Mouse (Mus musculus): ENCODE results near the gene Gpr19. TPM values are rescaled to one million over a fixed set of nuclear protein-coding genes. Genes with fewer than 3 reads are reported as not detected.

The Gpr19 gene
- 4.6 and 4.8 TPM in 2 replicates for polyA plus RNA-seq (2015; fragmentation: Nextera tagmentation; extraction: Ambion mirVana)

DNA sequence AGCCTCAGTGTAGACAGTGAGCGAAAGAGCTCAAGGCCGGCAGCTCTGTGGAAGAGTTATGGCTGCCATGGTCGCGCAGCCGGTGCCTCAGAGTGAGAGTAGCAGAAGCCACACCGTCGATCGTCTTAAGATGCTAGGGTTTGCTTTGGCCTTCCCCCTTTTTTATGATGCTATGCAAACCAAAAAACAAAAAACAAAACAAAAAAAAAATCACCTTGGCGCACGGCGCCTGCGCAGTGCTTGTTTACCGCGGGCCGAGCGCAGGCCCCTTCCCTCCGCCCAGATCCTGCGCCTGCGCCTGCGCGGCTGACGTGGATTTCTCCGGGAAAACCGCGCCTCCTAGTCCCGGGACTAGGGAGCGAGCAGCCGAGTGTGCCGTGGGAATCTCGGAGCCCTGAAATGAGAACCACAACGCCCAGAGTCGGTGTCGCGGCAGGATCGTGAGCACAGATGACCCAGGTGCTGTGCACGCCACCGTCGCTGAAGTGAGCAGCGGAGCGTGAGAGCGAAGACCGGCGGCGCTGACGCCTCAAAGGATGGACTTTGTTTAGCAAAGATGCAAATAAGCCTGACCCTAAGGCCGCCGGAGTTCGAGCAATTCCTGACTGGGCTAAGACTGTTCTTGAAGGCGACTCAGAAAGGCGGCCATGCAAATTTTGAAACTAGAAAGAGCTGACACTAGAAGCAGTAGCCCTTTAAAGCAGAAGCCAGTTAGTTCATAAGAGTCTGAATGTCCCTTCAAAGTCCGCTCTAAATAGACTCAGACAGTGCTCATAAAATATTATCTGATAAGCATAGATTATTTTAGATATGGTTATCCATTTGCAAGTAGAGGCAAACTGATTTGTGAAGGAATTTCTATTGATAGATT, at the start of gene Gpr19:
TSS of gene Gpr19 (minus strand) at position 484 of the 871 bp plus-strand sequence.
- ATAC-seq (peak; percentile 93), DNase-seq (peak; percentile 91)
- Histone ChIP-seq H3K27me3 (ENCODE audit: insufficient read depth, low read length) (no peaks in the 10 kb centered on the region), H3K4me2 (ENCODE audit: low read depth, low read length) (peak within 1 kb of the TSS; percentile 92), H3K9me3 (ENCODE audit: low read length) (no peaks in the 10 kb centered on the region), H3K36me3 (replicated peaks; ENCODE audit: insufficient read depth, low read length) (no peaks in the 10 kb centered on the region), H3K27ac (ENCODE audit: low read depth) (peak within 1 kb of the TSS; percentile 100), H3K9ac (replicated peaks) (peak within 1 kb of the TSS; percentile 78), H3K4me3 (ENCODE audit: low read depth, low read length) (peak within 1 kb of the TSS; percentile 62), H3K4me1 (ENCODE audit: insufficient read depth) (peaks cover 19% of the 10 kb centered on the region)
- WGBS (ENCODE audit: insufficient replicate concordance) = under 1% methylated on average over 51 of the region's 51 CpGs
- TF ChIP-seq EP300 (IDR thresholded peaks at IDR 0.05; ENCODE audit: low read depth) (peak; percentile 49; the same call in 1 of the 2 replicates), CTCF (IDR thresholded peaks at IDR 0.05; ENCODE audit: low read depth) (peak; percentile 29; the same call in 1 of the 2 replicates)

DNA sequence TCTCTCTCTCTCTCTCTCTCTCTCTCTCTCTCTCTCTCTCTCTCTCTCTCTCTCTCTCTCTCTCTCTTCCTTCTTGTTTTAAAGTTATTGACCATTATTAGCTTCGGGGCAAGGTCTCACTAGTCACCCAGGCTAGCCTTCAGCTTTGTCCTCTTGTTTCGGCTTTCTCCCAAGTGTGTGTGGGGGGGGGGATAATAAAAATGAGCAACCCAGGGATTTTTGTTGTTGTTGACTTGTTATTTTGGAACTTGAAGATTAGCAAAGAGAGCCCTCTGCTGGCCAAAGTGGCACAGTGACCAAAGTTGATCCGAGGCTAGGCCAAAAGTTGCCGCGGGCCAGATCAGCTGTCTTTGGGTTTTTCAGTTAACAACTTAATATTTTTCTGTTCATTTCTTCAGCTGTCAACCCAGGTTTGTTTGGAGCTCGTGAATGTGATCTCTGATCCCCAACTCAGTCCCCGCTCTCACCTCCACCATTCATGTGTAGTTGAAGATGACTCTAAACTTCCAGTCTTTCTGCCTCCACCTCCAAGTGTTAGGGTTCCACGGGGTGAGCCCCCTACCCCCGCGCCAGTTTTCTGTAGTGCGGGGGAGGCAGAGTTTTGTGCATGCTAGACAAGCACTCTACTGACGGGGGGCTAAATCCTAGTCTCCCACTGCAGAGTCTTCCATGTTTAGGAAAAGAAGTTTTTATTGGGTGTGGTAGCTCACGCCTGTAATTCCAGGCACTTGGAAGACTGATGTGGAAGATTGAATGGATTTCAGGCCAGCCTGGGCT, 49.1 kb upstream of the Gpr19 start:
- no peaks in the 10 kb centered on the region for H3K4me1 ChIP-seq (ENCODE audit: insufficient read depth)
- TF ChIP-seq EP300 (IDR thresholded peaks at IDR 0.05; ENCODE audit: low read depth) (peak; percentile 31; the same call in 1 of the 2 replicates), CTCF (IDR thresholded peaks at IDR 0.05; ENCODE audit: low read depth) (peak; percentile 82)
- DNase-seq (peak; percentile 79), ATAC-seq (peak; percentile 68)
- no peak overlapping the region for H3K4me3 ChIP-seq (ENCODE audit: low read depth, low read length)
- H3K27ac ChIP-seq (ENCODE audit: low read depth) = no peak overlapping the region
- peaks cover 37% of the 10 kb centered on the region for H3K36me3 ChIP-seq (replicated peaks; ENCODE audit: insufficient read depth, low read length)
- WGBS (ENCODE audit: insufficient replicate concordance) = 50% methylated on average over 13 of the region's 13 CpGs
- H3K9me3 ChIP-seq (ENCODE audit: low read length) = no peaks in the 10 kb centered on the region
- H3K4me2 ChIP-seq (ENCODE audit: low read depth, low read length) = peak overlapping the region; percentile 20; the same call in 1 of the 2 replicates
- H3K9ac ChIP-seq (replicated peaks) = no peak overlapping the region
- H3K27me3 ChIP-seq (ENCODE audit: insufficient read depth, low read length) = no peaks in the 10 kb centered on the region

GRCm38 (mm10) chr6:134946858-134947257, 48.5 kb upstream of the Gpr19 start:
- no peaks in the 10 kb centered on the region for H3K4me1 ChIP-seq (ENCODE audit: insufficient read depth)
- H3K4me3 ChIP-seq (ENCODE audit: low read depth, low read length) = no peak overlapping the region
- no peaks in the 10 kb centered on the region for H3K27me3 ChIP-seq (ENCODE audit: insufficient read depth, low read length)
- peak overlapping the region; percentile 20; the same call in 1 of the 2 replicates for H3K4me2 ChIP-seq (ENCODE audit: low read depth, low read length)
- peaks cover 43% of the 10 kb centered on the region for H3K36me3 ChIP-seq (replicated peaks; ENCODE audit: insufficient read depth, low read length)
- TF ChIP-seq EP300 (IDR thresholded peaks at IDR 0.05; ENCODE audit: low read depth) (no peak), CTCF (IDR thresholded peaks at IDR 0.05; ENCODE audit: low read depth) (no peak)
- H3K9ac ChIP-seq (replicated peaks) = no peak overlapping the region
- WGBS (ENCODE audit: insufficient replicate concordance) = 71% methylated on average over 9 of the region's 9 CpGs
- no peak for ATAC-seq
- DNase-seq = no peak
- no peaks in the 10 kb centered on the region for H3K9me3 ChIP-seq (ENCODE audit: low read length)
- H3K27ac ChIP-seq (ENCODE audit: low read depth) = no peak overlapping the region

GRCm38 (mm10) chr6:134946054-134946453, 47.7 kb upstream of the Gpr19 start:
- ATAC-seq = no peak
- Histone ChIP-seq H3K27me3 (ENCODE audit: insufficient read depth, low read length) (no peaks in the 10 kb centered on the region), H3K27ac (ENCODE audit: low read depth) (no peak overlapping the region), H3K9ac (replicated peaks) (no peak overlapping the region), H3K4me2 (ENCODE audit: low read depth, low read length) (no peak overlapping the region), H3K4me1 (ENCODE audit: insufficient read depth) (no peaks in the 10 kb centered on the region), H3K36me3 (replicated peaks; ENCODE audit: insufficient read depth, low read length) (peaks cover 42% of the 10 kb centered on the region), H3K4me3 (ENCODE audit: low read depth, low read length) (no peak overlapping the region), H3K9me3 (ENCODE audit: low read length) (no peaks in the 10 kb centered on the region)
- no peak for DNase-seq
- 69% methylated on average over 6 of the region's 6 CpGs for WGBS (ENCODE audit: insufficient replicate concordance)
- TF ChIP-seq EP300 (IDR thresholded peaks at IDR 0.05; ENCODE audit: low read depth) (no peak), CTCF (IDR thresholded peaks at IDR 0.05; ENCODE audit: low read depth) (no peak)

DNA sequence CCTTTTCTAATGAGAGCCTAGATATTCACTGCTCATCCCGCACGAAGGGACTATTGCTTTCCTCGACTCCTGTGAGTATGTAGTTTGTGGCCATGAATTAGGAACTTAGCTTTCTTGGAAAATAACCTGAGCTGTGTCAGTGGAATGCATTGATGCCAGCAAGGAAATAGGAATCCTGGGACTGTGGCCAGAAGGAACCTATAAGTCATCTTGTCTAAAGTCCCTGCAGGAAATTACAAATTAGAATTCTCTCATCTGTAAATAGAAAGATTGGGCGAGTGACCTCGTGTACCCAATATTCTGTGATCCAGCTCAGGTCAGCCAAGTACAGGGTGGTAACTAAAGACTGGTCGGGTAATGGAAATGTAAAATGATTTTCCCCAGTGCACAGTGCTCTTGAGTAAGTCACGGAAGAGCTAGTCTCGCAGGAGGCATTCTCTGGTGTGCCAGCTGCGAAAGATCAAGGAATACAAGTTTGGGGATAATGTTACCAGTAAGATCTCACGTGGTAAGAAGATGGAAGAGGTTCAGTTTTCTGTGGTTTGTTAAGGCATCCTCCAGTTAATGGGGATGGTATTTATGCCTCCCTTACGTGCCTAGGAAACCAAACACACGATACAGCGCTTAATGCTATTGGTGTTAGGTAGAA, 45.5 kb upstream of the Gpr19 start:
- DNase-seq (no peak), ATAC-seq (no peak)
- Histone ChIP-seq H3K4me1 (ENCODE audit: insufficient read depth) (no peaks in the 10 kb centered on the region), H3K27ac (ENCODE audit: low read depth) (no peak overlapping the region), H3K36me3 (replicated peaks; ENCODE audit: insufficient read depth, low read length) (peaks cover 38% of the 10 kb centered on the region), H3K4me2 (ENCODE audit: low read depth, low read length) (no peak overlapping the region), H3K27me3 (ENCODE audit: insufficient read depth, low read length) (no peaks in the 10 kb centered on the region), H3K9me3 (ENCODE audit: low read length) (no peaks in the 10 kb centered on the region), H3K9ac (replicated peaks) (no peak overlapping the region), H3K4me3 (ENCODE audit: low read depth, low read length) (no peak overlapping the region)
- no peak for TF ChIP-seq CTCF (IDR thresholded peaks at IDR 0.05; ENCODE audit: low read depth)
- 90% methylated on average over 13 of the region's 13 CpGs for WGBS (ENCODE audit: insufficient replicate concordance)

Measured in liver, postnatal 0 days (tissue).